Mouse (Mus musculus): ENCODE data around the gene Mybphl. TPM values are rescaled to one million over a fixed set of nuclear protein-coding genes. Genes with fewer than 3 reads are reported as not detected.

Gene Mybphl
- polyA plus RNA-seq, 1 experiment from 2014 or later = not detected

DNA sequence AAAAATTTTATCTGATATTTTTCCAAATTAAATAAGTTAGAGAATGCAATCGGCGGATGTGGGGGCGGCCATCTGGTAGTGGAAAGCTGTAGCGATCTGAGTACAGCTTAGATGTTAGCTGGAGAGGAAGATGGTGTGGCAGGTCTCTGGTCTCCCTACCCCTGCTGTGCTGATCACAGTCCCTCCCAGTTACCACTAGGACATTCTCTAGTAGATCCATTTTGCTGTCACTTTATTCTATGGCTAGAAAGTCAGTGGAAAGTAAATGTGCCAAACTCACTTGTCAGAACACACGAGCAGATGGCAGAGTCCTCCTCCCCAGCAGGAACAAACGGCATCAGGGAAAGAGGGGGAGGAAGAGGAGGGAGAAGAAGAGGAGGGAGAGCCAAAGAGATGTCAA is 6.3 kb upstream of the Mybphl start:
- ATAC-seq = peak; percentile 41; the same call in 1 of the 2 replicates
- no peak overlapping the region; the same call in 1 of the 2 replicates for H3K27ac ChIP-seq (ENCODE audit: low read depth, low read length)
- WGBS = 80% methylated on average over 6 of the region's 6 CpGs
- H3K4me2 ChIP-seq (ENCODE audit: low read length) = no peak overlapping the region
- no peak overlapping the region for H3K9ac ChIP-seq (ENCODE audit: low read length)
- H3K36me3 ChIP-seq (ENCODE audit: control insufficient read depth, insufficient read depth, low read length) = peaks cover 50% of the 10 kb centered on the region
- H3K27me3 ChIP-seq (replicated peaks; ENCODE audit: control insufficient read depth, insufficient read depth, low read length) = no peaks in the 10 kb centered on the region
- no peak overlapping the region for H3K4me3 ChIP-seq (ENCODE audit: low read depth, low read length)
- DNase-seq (ENCODE audit: low spot score) = peak; percentile 62
- no peaks in the 10 kb centered on the region for H3K9me3 ChIP-seq (replicated peaks; ENCODE audit: control insufficient read depth, low read length)
- peaks cover 4% of the 10 kb centered on the region; the same call in 1 of the 2 replicates for H3K4me1 ChIP-seq (ENCODE audit: control insufficient read depth, insufficient read depth, low read length)

DNA sequence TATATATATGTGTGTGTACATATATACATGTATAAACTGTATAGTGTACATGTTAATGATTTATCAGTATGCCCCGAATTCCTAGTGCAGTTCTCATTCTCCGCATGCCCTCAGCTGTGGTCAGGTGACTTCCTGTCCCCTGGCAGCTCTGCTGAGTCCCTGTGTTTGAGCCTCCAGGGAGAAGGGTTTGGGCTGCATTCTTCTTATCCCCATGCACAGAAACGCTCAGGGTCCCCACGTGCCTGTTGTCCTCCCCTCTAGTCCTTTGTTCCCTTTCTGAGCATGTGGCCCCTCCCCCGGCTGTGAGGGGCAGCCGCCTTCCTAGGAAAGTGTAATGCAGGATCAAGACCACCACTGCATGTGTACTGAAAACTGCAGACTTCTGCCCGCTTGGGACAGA is 3.8 kb upstream of the Mybphl start:
- peak; percentile 19; the same call in 1 of the 2 replicates for ATAC-seq
- Histone ChIP-seq H3K27ac (ENCODE audit: low read depth, low read length) (peak overlapping the region; percentile 44; the same call in 1 of the 2 replicates), H3K9ac (ENCODE audit: low read length) (0 out of 2 replicates have a peak overlapping the region, but pooled peaks have one; percentile 32)

DNA sequence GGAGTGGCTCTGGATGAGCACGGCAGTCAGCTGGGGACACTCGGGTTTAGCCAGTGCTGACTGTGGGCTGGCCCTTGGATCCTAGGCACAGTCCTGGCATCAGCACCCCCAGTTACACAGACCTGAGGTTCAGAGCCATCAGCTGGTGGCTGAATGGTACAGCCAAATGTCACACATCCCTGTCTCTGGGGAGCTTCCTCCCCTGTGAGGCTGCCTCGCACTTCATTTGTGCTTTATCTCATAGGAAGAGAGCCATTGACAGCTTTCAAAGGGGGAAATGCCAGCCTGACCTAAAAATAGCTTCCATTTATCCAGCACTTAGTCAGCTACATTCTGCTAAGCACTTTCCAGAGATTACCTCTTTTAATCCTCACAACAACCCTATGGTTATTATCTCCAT is 1.1 kb upstream of the Mybphl start:
- H3K27ac ChIP-seq (ENCODE audit: low read depth, low read length) = no peak overlapping the region
- DNase-seq (ENCODE audit: low spot score) (peak; percentile 37), ATAC-seq (no peak)
- H3K4me2 ChIP-seq (ENCODE audit: low read length) = no peak overlapping the region
- H3K4me3 ChIP-seq (ENCODE audit: low read depth, low read length) = no peak overlapping the region
- 72% methylated on average over 3 of the region's 3 CpGs for WGBS
- H3K9me3 ChIP-seq (replicated peaks; ENCODE audit: control insufficient read depth, low read length) = no peaks in the 10 kb centered on the region
- H3K9ac ChIP-seq (ENCODE audit: low read length) = no peak overlapping the region
- H3K36me3 ChIP-seq (ENCODE audit: control insufficient read depth, insufficient read depth, low read length) = peaks cover under 1% of the 10 kb centered on the region; the same call in 1 of the 2 replicates
- peaks cover 4% of the 10 kb centered on the region; the same call in 1 of the 2 replicates for H3K4me1 ChIP-seq (ENCODE audit: control insufficient read depth, insufficient read depth, low read length)
- H3K27me3 ChIP-seq (replicated peaks; ENCODE audit: control insufficient read depth, insufficient read depth, low read length) = no peaks in the 10 kb centered on the region

More for the DNA sequence above, 3.8 kb upstream of the Mybphl start:
- Histone ChIP-seq H3K4me1 (ENCODE audit: control insufficient read depth, insufficient read depth, low read length) (peaks cover 4% of the 10 kb centered on the region; the same call in 1 of the 2 replicates), H3K9me3 (replicated peaks; ENCODE audit: control insufficient read depth, low read length) (no peaks in the 10 kb centered on the region), H3K4me2 (ENCODE audit: low read length) (no peak overlapping the region), H3K27me3 (replicated peaks; ENCODE audit: control insufficient read depth, insufficient read depth, low read length) (no peaks in the 10 kb centered on the region), H3K36me3 (ENCODE audit: control insufficient read depth, insufficient read depth, low read length) (peaks cover 25% of the 10 kb centered on the region), H3K4me3 (ENCODE audit: low read depth, low read length) (no peak overlapping the region)
- peak; percentile 28 for DNase-seq (ENCODE audit: low spot score)
- WGBS = 5% methylated on average over 7 of the region's 7 CpGs

DNA sequence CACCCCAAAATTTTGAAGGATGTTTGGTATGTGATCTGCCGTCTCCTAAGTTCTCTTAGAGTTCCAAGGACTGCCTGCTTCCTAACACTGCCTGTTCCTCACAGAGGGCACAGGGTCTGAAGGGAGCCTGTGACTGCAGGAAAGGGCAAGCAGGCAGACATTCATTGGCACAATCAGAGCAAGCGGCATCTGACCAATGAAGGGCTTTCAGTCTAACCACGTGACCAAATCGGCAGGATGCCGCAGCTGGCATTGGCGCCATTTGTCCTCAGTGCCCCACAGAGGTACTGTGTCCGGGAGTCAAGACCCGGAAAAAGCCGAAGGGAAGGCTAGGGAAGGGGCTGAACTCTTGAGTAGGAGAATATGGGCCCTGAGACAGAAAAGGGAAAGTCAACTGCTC is 2.5 kb downstream of the Mybphl start:
- Histone ChIP-seq H3K4me3 (ENCODE audit: low read depth, low read length) (no peak overlapping the region), H3K27me3 (replicated peaks; ENCODE audit: control insufficient read depth, insufficient read depth, low read length) (no peaks in the 10 kb centered on the region), H3K27ac (ENCODE audit: low read depth, low read length) (no peak overlapping the region), H3K36me3 (ENCODE audit: control insufficient read depth, insufficient read depth, low read length) (no peaks in the 10 kb centered on the region), H3K9me3 (replicated peaks; ENCODE audit: control insufficient read depth, low read length) (no peaks in the 10 kb centered on the region), H3K9ac (ENCODE audit: low read length) (no peak overlapping the region), H3K4me2 (ENCODE audit: low read length) (peak overlapping the region; percentile 23; the same call in 1 of the 2 replicates), H3K4me1 (ENCODE audit: control insufficient read depth, insufficient read depth, low read length) (no peaks in the 10 kb centered on the region)
- DNase-seq (ENCODE audit: low spot score) (peak; percentile 46), ATAC-seq (peak; percentile 33)
- WGBS = 67% methylated on average over 9 of the region's 9 CpGs

DNA sequence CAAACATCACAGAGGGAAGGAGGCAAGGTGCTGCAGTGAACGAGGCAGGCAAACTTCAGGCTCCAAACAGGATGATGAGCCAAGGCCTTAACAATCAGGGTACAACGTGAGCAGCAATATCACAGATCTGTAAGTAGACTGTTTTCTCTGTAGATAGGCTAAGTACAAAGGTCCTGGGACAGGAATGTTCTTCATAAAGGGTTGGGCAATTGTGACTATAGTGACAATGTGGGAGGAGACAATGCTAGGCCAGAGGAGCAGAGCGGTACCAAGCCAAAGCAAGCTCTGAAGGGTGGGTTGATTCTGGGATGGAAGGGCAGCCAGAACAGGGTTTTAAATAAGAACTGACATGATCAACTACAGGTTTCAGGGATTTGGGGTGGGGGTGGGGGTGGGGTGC is 3.1 kb downstream of the Mybphl start:
- no peaks in the 10 kb centered on the region for H3K9me3 ChIP-seq (replicated peaks; ENCODE audit: control insufficient read depth, low read length)
- H3K4me2 ChIP-seq (ENCODE audit: low read length) = no peak overlapping the region
- H3K9ac ChIP-seq (ENCODE audit: low read length) = no peak overlapping the region
- H3K4me1 ChIP-seq (ENCODE audit: control insufficient read depth, insufficient read depth, low read length) = no peaks in the 10 kb centered on the region
- ATAC-seq (no peak), DNase-seq (ENCODE audit: low spot score) (no peak)
- H3K4me3 ChIP-seq (ENCODE audit: low read depth, low read length) = no peak overlapping the region
- H3K27me3 ChIP-seq (replicated peaks; ENCODE audit: control insufficient read depth, insufficient read depth, low read length) = no peaks in the 10 kb centered on the region
- no peaks in the 10 kb centered on the region for H3K36me3 ChIP-seq (ENCODE audit: control insufficient read depth, insufficient read depth, low read length)
- WGBS = 81% methylated on average over 3 of the region's 3 CpGs
- H3K27ac ChIP-seq (ENCODE audit: low read depth, low read length) = no peak overlapping the region

DNA sequence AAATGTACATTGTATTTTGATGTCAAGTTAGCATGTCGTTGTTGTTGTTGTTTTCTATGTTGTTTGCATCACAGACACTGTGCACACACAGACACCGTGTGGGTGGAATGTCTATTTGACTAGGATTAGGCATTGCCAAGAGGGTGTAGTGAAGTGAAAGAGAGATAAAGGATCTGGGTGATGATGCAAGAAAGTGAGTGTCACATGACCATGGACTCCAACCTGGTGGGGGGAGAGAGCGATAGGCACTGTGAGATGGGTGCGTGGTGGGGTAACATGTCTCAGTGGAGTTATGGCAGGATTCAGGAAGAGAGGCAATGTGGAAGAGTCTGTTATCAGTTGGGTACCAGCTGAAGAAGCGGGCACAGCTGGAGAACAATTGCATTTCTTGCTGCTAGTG is 4.0 kb downstream of the Mybphl start:
- ATAC-seq (no peak), DNase-seq (ENCODE audit: low spot score) (no peak)
- Histone ChIP-seq H3K36me3 (ENCODE audit: control insufficient read depth, insufficient read depth, low read length) (no peaks in the 10 kb centered on the region), H3K27me3 (replicated peaks; ENCODE audit: control insufficient read depth, insufficient read depth, low read length) (no peaks in the 10 kb centered on the region), H3K4me1 (ENCODE audit: control insufficient read depth, insufficient read depth, low read length) (no peaks in the 10 kb centered on the region), H3K9me3 (replicated peaks; ENCODE audit: control insufficient read depth, low read length) (no peaks in the 10 kb centered on the region), H3K4me3 (ENCODE audit: low read depth, low read length) (no peak overlapping the region), H3K9ac (ENCODE audit: low read length) (no peak overlapping the region), H3K27ac (ENCODE audit: low read depth, low read length) (no peak overlapping the region), H3K4me2 (ENCODE audit: low read length) (no peak overlapping the region)
- WGBS = 75% methylated on average over 5 of the region's 5 CpGs

DNA sequence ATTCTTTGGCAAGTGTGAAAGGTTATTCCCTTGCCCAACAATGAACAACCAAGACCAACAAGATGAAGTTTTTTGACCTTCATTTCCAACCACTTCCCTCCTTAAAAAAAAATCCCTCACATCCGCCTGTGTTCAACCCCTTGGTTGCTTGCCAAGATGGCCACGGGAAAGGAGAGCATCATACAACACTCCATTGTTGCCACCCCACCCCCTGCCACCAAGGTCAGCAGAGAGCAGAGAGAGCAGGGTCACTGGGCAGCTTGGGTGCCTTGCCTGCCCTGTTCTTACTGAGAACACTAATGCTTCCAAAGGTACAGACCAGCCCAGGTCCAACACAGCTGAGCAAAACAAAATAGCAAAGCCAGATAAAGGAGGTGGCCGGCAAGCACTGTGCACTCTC is 7.6 kb downstream of the Mybphl start:
- H3K4me3 ChIP-seq (ENCODE audit: low read depth, low read length) = no peak overlapping the region

DNA sequence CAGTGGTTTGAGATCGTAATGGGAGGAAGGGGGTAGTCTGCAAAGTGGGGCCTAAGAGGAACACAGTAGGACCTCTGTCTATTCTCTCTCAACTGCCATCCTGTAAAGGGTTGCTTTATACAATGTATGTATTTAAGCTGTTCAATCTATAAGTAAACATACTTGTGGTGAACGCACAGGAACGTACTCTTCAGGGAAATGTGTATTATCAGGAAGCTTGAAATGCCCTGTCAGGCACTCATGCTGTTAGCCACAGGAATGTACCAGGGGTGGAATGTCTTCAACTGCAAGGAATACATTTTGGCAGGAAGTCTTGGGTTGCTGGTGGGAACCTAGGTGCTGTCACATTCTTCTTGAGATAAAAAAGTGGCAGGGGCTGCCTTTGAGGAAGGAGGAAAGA is 8.0 kb downstream of the Mybphl start:
- H3K27me3 ChIP-seq (replicated peaks; ENCODE audit: control insufficient read depth, insufficient read depth, low read length) = no peaks in the 10 kb centered on the region

More for the DNA sequence above, 7.6 kb downstream of the Mybphl start:
- no peaks in the 10 kb centered on the region for H3K27me3 ChIP-seq (replicated peaks; ENCODE audit: control insufficient read depth, insufficient read depth, low read length)
- no peaks in the 10 kb centered on the region for H3K36me3 ChIP-seq (ENCODE audit: control insufficient read depth, insufficient read depth, low read length)
- 61% methylated on average over 3 of the region's 3 CpGs for WGBS
- H3K27ac ChIP-seq (ENCODE audit: low read depth, low read length) = no peak overlapping the region
- H3K9me3 ChIP-seq (replicated peaks; ENCODE audit: control insufficient read depth, low read length) = no peaks in the 10 kb centered on the region
- H3K4me1 ChIP-seq (ENCODE audit: control insufficient read depth, insufficient read depth, low read length) = no peaks in the 10 kb centered on the region
- H3K9ac ChIP-seq (ENCODE audit: low read length) = no peak overlapping the region
- DNase-seq (ENCODE audit: low spot score) (no peak), ATAC-seq (no peak)
- H3K4me2 ChIP-seq (ENCODE audit: low read length) = no peak overlapping the region

DNA sequence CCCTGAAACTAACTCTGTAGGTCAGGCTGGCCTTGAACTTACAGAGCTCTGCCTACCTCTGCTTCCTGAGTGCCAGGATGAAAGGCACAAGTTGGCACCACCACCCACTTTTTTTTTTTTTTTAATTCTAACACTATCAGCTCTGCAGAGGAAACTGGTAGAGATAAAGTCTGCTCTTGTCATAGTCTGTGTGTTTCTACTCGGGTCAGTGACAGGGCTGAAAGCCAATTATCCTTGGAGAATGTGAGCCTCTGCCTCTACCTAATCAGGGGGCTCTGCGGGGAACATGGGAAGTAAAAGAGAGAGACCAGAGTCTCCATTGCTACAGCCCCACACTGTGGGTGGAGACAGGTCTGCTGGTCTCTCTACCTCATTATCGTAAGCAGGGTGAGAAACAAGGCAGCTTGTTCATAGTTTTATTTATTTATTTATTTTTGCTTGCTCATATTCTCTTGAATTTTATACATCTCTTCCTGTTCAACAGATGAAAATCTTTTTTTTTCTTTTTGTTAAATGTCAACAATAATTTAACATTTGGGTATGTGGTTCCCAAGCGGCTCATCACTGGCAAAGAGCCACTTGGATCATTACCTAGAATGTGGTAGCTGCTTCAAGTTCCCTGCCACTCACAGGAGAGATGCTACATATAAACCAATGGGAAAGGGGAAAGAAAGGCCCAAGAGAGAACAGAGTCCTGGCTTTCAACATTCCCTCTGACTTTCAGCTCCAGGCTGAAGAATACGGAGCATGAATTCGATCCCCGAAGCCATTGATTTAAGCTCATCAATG is 14.4 kb downstream of the Mybphl start:
- DNase-seq (ENCODE audit: low spot score) (peak; percentile 48), ATAC-seq (no peak)
- H3K4me2 ChIP-seq (ENCODE audit: low read length) = no peak overlapping the region
- H3K9ac ChIP-seq (ENCODE audit: low read length) = no peak overlapping the region
- no peaks in the 10 kb centered on the region for H3K36me3 ChIP-seq (ENCODE audit: control insufficient read depth, insufficient read depth, low read length)
- H3K27ac ChIP-seq (ENCODE audit: low read depth, low read length) = no peak overlapping the region
- H3K27me3 ChIP-seq (replicated peaks; ENCODE audit: control insufficient read depth, insufficient read depth, low read length) = no peaks in the 10 kb centered on the region
- H3K4me1 ChIP-seq (ENCODE audit: control insufficient read depth, insufficient read depth, low read length) = peaks cover 8% of the 10 kb centered on the region
- 55% methylated on average over 7 of the region's 7 CpGs for WGBS
- no peaks in the 10 kb centered on the region for H3K9me3 ChIP-seq (replicated peaks; ENCODE audit: control insufficient read depth, low read length)
- no peak overlapping the region for H3K4me3 ChIP-seq (ENCODE audit: low read depth, low read length)

More for the DNA sequence above, 8.0 kb downstream of the Mybphl start:
- Histone ChIP-seq H3K9ac (ENCODE audit: low read length) (no peak overlapping the region), H3K9me3 (replicated peaks; ENCODE audit: control insufficient read depth, low read length) (no peaks in the 10 kb centered on the region), H3K4me3 (ENCODE audit: low read depth, low read length) (no peak overlapping the region), H3K4me2 (ENCODE audit: low read length) (no peak overlapping the region), H3K36me3 (ENCODE audit: control insufficient read depth, insufficient read depth, low read length) (no peaks in the 10 kb centered on the region), H3K27ac (ENCODE audit: low read depth, low read length) (no peak overlapping the region), H3K4me1 (ENCODE audit: control insufficient read depth, insufficient read depth, low read length) (no peaks in the 10 kb centered on the region)
- WGBS = 87% methylated on average over 3 of the region's 3 CpGs
- DNase-seq (ENCODE audit: low spot score) (no peak), ATAC-seq (no peak)

All from forebrain, embryonic 14.5 days (tissue).